Mouse (Mus musculus): ENCODE results near the gene Krt14.
A peak's percentile ranks its signal among the peaks of the same experiment; 100 is the strongest.
"Not testable (repeated sequence)": the region's sequence is repeated elsewhere in the genome, so short reads cannot be mapped to it uniquely, and the experiment has no call there.

Krt14 gene

DNA sequence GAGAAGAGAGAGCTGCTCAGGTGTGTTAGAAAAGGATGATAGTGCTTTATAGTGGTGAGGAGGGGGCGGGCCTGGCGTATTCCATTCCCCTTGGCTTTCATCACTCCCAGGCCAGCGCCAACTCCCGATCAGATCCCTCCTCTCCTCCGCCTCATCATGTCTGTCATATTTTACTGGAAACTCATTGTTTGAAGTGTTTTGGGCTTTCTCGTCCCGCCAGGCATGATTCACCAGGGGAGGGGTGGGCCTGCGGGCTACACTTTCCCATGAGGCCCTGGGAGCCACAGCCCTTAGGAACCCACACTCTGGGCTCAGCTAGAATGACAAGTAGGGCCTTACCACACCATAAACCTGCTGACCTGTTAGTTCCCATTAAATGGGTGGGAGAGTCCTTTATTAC, at the start of gene Krt14:
TSS of gene Krt14 (minus strand) at position 51 of the 400 bp plus-strand sequence.
- DNase-seq (ENCODE audit: low spot score in 2 of 2), result no peak

DNA sequence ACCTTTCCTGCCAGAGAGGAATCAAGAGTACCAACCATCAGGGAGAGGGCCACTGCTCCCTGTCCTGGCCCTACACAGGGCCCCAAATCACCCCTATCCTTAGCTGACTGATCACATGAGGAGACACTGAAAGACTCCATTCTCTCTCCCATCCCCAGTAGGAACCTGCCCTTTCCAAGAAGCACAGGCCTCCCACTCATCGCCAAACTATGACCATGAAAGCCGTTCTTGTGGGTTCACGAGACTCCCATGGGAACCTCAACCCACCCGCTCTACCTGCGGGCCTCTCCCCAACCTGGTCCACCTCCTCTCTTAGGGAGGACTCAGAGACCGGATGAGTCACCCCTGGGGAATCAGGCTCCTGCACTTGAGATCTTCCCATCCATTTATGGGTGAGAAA, 48.2 kb upstream of the Krt14 start:
- no peak for DNase-seq (ENCODE audit: low spot score in 2 of 2)

DNA sequence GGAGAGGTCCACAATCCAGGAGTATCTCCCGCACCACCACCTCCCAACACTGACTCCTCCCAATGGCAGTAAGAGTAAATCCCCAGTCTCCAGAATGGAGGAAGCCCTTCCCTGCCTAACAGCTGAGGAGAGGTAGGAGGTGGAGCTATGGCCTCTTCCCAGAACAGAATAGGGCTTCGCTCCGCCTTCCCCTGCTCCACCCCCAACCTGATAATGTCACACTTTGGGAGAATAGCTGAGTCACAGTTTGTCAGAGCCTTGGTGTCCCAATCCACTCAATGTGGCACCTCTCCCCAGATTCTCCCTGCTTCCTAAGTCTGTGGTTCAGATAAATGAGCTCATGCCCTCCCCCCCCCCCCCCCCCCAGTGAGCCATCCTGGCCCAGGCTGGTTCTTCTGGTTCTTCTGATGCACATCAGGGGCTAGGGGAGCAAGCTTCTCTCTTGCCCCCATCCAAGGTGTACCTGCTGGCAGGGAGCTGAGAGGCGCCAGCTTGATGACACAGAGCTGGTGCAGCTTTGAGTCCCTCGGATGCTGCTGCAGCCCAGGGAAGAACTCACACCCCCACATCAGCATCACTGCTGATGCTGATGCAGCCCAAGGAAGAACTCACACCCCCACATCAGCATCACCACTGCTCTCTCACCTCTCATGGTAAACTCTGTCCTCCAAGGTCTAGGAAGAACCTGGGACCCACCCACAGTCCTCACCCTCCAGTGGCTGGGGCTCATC, 47.2 kb upstream of the Krt14 start:
- DNase-seq (ENCODE audit: low spot score in 2 of 2), result no peak

DNA sequence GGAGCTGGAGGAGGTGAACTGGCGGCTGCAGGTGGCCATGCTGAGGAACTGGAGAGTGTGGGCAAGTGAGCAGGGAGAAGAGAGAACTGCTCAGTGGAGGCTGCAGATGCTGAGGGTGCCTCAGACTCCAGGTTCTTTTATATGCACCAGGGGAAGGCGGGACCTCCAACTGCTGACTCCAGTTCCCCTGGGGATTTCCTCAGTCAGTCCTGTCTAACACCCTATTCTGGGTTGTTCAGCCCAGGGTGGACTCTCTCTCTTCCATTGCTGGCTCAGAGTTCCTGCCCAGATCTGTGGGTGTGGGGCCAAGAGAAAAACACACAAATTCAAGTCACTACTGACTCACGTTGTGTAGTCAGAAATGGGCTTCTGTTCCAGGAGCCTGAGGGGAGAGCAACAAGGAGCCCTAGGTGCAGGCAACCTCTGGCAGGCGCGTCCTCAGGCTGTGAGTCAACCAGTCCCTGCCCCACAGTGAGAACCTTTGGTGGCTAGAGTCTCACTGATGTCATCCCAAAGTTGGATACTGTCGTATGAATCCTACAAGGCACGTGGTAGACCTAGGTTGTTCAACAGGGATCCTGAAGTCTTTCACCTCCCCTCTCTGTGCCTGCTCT, 41.6 kb upstream of the Krt14 start, which contains the start of gene Krt16:
TSS of gene Krt16 (minus strand) at position 51 of the 614 bp plus-strand sequence.
- DNase-seq (ENCODE audit: low spot score in 2 of 2), result no peak

DNA sequence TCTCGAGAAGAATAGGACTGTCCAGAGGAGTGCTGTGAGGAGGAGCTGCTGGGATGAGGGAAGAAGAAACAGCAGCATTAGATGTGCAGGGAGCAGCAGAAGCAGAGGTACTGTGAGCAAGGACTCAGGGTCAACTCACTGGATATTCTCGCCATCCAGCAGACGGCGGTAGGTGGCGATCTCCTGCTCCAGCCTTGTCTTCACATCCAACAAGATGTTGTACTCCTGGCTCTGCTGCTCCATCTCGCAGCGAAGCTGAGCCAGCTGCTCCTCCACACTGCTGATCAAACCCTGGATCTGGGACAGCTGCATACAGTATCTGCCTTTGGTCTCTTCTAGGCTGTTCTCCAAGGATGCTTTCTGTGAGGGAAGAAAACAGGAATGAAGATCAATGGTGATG, 39.1 kb upstream of the Krt14 start:
- DNase-seq (ENCODE audit: low spot score in 2 of 2), result not testable (repeated sequence)

DNA sequence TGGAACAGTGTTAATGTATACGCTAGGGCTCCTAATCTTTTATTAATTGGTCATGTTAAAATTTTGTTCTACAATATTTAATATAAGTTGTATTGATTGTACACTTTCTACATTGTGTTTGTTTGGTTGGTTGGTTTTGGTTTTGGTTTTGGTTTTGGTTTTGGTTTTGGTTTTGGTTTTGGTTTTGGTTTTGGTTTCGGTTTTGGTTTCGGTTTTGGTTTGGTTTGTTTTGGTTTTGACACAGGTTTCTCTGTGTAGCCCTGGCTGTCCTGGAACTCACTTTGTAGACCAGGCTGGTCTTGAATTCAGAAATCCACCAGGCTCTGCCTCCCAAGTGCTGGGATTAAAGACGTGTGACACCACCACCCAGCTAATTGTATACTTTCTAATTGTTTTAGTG, 32.9 kb upstream of the Krt14 start:
- not testable (repeated sequence) for DNase-seq (ENCODE audit: low spot score in 2 of 2)

DNA sequence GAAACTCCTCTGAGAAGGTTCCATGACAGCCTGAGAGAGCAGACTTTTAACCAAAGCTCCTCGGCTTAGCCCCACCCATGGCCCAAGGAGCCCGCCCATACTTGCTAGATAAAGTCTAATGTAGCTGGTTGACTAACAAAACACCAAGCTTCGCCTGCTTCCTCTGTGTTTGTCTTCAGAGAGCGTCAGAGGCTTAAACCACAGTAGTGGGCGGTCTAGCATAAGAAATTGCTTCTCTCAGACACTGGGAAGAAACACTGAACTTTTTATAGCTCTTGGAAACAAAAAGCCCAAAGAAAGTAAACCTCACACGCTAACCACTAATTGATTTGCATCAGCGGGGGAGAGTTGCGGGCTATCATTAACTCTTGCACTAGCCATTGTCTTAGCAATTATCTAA, 14.4 kb upstream of the Krt14 start:
- DNase-seq (ENCODE audit: low spot score in 2 of 2), result no peak

DNA sequence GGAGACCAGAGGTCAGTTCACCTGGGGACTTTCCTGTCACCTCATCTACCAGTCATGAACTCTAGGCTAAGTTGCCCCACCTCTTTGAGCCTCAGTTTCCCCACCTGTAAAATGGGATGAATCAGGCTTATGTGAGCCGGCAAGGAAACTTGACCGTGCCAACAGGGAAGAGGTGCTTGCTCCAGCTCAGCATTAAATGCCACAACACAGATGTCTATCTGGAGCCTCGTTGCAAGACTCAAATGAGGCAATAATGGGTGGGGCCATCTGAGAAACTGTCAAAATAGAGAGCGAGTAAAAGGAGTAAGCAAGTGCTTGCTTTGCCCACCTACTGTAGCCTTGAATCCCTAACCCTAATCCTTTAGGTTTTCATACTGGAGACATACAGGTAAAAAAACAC, 12.0 kb upstream of the Krt14 start:
- DNase-seq (ENCODE audit: low spot score in 2 of 2), result no peak

DNA sequence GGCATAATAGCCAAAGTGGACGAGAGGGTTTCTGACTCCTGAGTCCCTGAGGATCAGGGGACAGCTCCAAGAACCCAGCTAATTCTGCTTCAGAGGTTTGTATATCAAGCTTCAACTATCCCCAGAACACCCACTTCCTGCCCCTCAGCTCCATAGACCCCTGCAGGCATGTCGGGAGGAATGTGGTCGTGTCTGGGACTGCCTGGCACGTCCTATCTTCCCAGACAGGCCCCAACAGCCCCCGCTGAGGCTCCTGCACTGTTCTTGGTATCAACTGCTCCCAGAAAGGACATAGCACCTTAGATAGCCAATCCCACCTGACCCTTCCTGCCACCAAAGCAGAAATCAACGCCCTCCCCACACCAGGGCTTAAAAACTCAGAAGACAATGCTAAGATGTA, 1.2 kb upstream of the Krt14 start:
- no peak for DNase-seq (ENCODE audit: low spot score in 2 of 2)

DNA sequence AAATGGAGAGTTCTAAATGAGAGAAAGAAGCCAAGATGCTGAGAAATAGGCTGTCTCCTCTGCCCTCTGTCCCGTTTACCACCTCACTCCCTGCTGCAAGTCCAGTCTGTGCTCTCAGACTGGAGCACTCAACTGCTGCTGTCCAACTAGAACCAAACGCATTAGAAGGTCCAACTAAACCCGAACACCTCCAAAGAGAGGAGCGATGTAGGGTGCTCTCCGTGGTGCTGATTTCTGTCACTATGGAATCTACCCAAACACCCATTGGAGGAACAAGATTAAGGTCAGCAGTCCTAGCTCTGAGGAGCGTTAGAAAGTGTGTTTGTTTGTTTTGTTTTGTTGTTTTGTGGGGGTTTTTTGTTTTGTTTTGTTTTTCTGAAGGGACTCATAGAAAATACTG, 3.9 kb downstream of the Krt14 start:
- DNase-seq (ENCODE audit: low spot score in 2 of 2), result no peak

DNA sequence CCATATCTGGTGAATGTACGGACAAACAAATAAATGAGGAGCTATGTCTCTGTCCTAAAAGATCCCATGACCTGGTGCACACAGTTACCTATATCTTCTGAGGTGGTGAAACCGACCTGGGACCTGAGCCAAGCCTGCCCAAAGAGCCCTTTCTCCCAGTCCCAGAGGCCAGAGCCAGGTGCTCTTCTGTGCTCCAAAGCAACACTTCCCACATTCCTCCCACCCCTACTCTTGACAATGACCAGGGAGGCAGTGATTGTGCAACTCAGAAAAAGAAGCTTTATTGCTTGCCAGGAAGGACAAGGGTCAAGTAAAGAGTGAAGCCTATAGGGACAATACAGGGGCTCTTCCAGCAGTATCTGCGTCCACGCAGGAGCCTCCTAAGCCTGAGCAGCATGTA, 4.4 kb downstream of the Krt14 start:
- no peak for DNase-seq (ENCODE audit: low spot score in 2 of 2)

DNA sequence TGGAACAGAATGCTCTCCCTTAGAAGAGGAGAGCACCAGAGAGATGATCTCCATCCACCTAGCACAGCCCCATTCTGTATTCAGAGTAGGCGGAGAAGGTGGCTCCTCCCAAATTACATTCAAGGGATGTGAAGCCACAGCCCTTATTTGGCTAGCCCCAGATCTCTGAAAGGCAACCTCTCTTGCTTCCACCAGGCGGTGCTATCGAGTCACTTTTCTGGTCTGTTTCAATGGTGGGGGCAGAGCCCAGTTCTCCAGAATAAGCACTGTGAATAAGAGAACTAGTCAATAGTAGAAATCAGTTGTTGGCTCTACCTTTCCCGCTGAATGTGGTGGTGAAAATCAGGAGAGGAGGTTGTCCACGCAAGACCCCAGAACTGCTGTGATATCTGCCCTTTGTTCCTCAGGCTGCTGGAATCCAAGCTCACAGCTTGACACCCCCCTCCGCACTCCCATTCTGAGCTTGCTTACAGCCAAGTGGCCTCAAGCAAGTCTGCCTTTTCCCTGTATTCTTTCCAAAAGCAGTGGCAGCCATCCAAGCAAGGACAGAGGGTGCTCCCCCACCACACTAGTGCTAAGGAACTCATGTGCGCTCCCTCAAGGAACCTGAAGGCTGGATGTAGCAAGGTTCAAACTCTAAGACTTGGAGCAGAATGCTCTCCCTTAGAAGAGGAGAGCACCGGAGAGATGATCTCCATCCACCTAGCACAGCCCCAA, 7.1 kb downstream of the Krt14 start:
- DNase-seq (ENCODE audit: low spot score in 2 of 2), result no peak

DNA sequence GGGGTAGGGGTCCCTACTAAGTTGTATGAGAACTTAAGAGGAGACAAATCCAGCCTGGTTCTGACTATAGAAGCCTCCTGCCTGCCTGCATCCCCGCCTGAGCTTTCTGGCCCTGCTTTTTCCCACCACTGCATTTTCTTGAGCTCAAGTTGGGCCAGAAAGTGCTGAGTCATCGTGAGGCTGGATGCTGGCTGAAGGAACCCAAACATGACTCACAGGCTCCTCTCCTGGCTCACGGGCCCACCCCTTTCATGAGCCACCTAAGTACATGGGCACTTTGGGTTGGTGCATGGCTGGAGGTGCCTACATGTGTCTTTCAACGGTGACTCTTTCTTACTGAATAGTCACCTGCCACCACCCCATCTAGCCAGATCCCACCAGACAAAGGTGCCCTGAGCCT, 8.7 kb downstream of the Krt14 start:
- no peak for DNase-seq (ENCODE audit: low spot score in 2 of 2)

DNA sequence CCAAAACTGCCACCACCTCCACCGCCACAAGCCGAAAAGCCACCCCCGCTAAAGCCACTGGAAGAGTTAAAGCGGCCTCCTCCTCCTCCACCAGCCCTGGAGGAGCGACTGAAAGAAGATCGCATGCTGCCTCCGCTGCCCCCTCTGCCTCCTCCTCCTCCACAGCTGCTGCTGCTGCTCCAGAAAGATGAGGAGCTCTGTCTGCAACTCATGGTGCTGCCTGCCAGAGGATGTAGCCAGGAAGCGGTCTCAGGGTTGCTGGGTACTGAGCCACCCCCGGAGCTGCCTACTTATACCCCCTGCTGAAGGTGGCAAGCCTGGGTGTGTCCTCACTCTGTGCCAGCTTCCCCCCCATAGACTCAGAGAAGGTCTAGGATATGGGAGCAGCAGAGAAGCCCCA, 14.4 kb downstream of the Krt14 start, which contains the start of gene Krt9:
TSS of gene Krt9 (minus strand) at position 255 of the 400 bp plus-strand sequence.
- DNase-seq (ENCODE audit: low spot score in 2 of 2), result no peak

DNA sequence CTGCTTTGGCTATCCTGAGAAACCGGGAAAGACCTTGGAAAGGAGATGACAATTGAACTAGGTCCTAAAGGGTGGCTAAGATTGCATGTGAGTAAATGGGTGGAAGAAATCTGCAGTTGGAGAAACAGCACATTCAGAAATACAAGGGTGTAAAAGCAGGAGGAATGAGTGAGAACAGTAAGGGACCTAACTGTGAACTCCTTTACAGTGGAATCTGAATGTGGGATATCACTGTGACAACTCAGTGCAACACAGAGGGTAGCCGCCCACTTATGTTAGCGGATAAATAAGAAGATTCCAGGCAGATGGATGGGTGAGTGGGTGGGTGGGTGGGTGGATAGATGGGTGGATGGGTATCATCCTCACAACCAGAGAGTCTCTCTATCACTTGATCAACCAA, 15.5 kb downstream of the Krt14 start:
- DNase-seq (ENCODE audit: low spot score in 2 of 2), result no peak

DNA sequence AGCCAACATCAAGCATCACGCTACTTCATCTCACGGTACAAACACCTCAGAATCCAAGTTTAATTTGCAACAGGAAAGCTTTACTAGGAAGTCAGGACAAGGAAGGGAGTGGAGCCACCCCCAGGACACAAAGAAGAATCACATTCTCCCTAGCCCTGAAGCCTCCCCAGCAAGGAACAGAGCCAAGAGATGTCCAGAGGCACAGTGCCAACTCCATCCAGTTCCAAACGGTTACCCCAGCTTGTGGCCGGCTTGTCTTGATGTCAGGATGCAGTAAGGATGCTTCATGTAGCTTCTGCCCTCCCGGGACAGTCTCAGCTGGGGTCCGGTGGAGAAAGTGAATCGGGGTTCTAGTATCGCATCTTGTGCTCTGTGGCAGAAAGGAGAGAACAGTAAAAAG, 20.6 kb downstream of the Krt14 start:
- no peak for DNase-seq (ENCODE audit: low spot score in 2 of 2)

DNA sequence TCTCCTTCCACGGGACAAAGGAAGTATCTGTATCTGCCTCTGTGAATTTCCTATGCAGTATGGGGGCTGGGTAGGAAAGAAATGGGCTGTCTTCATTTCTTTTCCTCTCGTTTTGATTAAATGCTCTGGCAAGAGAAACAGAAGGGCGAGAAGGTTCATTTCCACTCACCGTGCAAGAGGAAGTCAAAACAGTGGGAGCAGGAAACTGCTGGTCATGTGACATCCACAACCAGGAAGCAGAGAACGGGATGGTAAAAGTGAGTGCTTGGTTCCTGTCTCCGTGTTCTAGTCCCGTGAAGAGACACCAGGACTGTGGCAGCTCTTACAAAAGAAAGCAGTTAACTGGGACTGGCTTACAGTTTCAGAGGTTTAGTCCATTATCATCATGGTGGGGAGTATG, 25.6 kb downstream of the Krt14 start:
- no peak for DNase-seq (ENCODE audit: low spot score in 2 of 2)

DNA sequence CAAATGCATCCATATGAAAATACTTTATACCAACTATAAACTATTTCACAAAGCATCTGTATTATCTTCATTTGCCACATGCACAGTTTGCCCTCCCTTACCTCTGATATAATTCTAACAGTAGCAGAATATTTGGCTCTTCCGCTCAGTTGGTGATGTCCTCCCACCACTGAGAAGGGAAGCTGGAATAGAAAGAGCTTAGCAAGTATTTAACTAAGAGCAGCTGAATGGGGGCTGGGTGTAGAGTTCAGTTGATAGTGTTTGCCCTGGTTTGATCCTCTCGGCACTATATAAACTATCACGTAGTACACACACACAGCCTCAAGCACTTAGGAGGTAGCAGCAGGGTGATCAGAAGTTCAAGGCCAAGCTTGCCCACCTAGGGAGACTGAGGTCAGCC, 28.1 kb downstream of the Krt14 start:
- DNase-seq (ENCODE audit: low spot score in 2 of 2), result no peak

DNA sequence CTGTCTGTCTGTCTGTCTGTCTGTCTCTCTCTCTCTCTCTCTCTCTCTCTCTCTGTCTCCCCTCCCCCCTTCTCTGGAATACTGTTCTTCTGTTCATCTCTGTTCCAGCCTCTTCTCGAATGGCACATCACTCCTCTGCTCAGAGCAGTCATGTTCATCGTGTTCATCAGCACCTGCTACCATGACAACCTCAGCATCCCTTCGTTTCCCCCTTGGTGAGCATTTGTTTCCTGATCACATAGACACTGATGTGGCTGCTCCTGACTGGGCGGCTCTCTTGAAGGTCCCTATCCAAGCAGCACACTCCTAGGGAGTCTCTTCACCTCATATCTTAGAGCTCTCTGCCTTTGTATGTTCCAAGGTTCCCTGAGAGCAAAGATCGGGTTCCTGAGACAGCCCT, 29.0 kb downstream of the Krt14 start:
- no peak for DNase-seq (ENCODE audit: low spot score in 2 of 2)

DNA sequence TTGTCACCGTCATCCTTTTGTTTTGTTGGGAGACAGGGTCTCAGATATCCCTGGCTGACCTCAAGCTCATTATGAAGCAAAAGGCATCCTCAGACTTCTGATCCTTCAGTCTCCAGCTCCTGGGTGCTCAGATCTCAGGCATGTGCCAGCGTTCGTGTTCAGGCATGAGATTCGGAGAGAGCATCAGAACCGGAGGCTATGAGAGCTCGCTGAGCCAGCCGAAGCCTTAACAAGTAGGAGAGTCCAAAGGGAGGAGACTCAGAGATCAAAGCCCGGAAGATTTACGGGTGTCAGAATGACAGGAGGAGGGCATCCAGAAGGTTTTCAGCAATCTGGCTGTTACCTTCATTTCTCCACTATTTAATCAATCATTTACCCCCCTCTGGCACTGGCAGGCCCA, 30.6 kb downstream of the Krt14 start:
- no peak for DNase-seq (ENCODE audit: low spot score in 2 of 2)

DNA sequence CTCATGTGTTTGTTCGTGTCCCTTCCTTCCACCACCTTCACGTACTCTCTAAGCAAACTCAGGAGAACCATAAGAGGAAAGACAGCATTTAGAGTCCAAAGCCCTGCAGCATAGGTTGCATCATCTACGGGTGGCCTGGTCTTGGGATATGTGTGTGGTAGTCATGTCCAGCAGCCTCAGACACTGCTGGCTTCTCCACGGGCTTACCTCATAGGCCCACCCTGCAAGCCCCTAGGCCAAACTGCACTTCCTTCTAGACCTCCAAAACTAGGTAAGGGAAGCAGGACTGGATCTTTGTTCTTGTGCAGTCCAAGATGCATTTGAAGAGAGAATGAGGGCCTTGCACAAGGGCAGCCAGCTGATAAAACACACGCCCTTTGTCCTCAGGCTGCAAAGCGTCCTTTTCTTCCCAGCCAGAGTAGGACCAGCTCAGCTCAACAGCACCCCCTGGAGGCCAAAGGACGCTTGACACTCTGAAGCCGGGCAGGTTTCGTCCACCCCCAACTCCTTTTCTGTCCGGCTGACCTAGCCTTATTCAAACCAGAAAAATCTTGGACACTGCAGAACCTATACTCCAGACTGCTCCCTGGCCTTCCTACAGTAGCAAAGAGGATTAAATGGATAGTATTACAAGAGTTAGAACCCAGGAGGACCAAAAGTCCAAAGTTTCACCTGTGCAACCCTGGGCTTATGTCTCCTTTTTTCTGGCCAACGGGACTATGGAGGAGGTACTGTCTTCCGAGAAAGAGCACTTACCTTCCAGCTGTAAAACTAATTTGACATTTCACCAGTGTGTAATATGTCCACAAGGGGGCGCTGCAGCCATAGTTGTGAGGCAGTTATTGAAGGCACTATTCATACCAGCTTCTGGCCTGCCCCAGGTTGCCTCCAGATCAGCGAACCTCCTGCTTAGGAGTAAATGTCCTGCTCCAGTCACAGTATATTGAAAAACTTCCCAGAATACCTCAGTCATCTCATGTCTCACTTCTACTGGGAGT, 38.3 kb downstream of the Krt14 start:
- DNase-seq (ENCODE audit: low spot score in 2 of 2), result peak; percentile 62 to 88

DNA sequence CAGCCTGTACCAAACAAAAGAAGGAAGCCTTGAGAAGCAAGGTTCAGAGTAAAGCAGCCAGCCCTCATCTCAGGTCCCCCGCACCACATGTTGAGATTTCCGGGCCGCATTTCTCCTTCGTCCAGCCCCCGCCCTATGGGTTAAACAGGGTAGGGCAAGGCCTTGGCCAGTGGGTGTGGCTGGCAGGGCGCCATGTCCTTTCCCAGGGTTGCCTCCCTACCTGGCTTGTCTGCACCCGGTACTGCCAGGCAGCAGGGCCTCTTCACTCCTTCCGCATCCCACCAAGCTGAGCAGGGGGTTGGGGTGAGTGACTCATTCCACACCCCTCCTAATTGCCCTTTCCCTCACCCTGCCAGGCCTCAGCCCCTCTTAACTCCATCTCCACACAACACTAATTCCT, 39.3 kb downstream of the Krt14 start:
- peak; percentile 76 to 86 for DNase-seq (ENCODE audit: low spot score in 2 of 2)
